Mouse (Mus musculus) lung, adult 2 months (tissue): ENCODE measurements around the gene Rasgrf2.

ENCODE experiments used
- CTCF ChIP-seq: fragments of 200-500 bp; IDR thresholded peaks from 2 replicates; pipeline ENCODE4 v1.5.1; 2011; ENCODE audit warnings: mild to moderate bottlenecking, low read length, control low read depth; ENCODE audit not compliant: insufficient read depth
- POLR2A ChIP-seq: fragments of 200-500 bp; IDR thresholded peaks from 2 replicates; pipeline ENCODE4 v1.6.1; 2011; ENCODE audit warnings: low read depth, mild to moderate bottlenecking, control low read depth, low read length, borderline replicate concordance; ENCODE audit errors: extremely low read depth

GRCm38 (mm10) chr13:91911211-91911610 is 220.2 kb downstream of the Rasgrf2 start:
- TF ChIP-seq CTCF (no peak), POLR2A (no peak)
